In genomic region chr3:130077291-130077690, GRCm38 (mm10) we compare ENCODE assay signal across 19 mouse cellular contexts. TPM values are rescaled to one million over a fixed set of nuclear protein-coding genes. Genes with fewer than 3 reads are reported as not detected.
A peak's percentile ranks its signal among the peaks of the same experiment; 100 is the strongest.
DNase-seq lines count a peak whose midpoint lies in the region; ATAC-seq lines count a peak whose summit lies in the region.
"Had no signal": no experiment of that assay in that cellular context is flagged by ENCODE, and none has a peak within 500 bp of the region (broad histone marks: within the 10 kb centered on the region; RNA-seq: fewer than 3 reads in every experiment).

No protein-coding gene starts in this region.

- peak; percentile 57 for DNase-seq in heart, adult 11 months
- DNase-seq in heart, embryonic 10.5 days (ENCODE audit: low spot score), result no peak
- peak; percentile 59 for DNase-seq in midbrain, embryonic 11.5 days (ENCODE audit: low spot score, missing footprints)
- DNase-seq in midbrain, embryonic 14.5 days, result no peak
- DNase-seq: adrenal gland, adult 2 months; adrenal gland, adult 8-10 months; adrenal gland, postnatal 10 days; adrenal gland, postnatal 14 days; adrenal gland, postnatal 25 days; adrenal gland, postnatal 36 days; B cell, adult 2 months; cerebellum, adult 11 months; cerebellum, adult 11-12 months; cerebellum, adult 18-20 months had no signal

- H3K9ac ChIP-seq in midbrain, embryonic 11.5 days (ENCODE audit: low read length), result no peak overlapping the region
- no peak overlapping the region for H3K9ac ChIP-seq in midbrain, embryonic 14.5 days (replicated peaks; ENCODE audit: low read length)

- no peak overlapping the region for H3K4me2 ChIP-seq in midbrain, embryonic 11.5 days
- no peak overlapping the region for H3K4me2 ChIP-seq in midbrain, embryonic 14.5 days (ENCODE audit: low read length)

- H3K27ac ChIP-seq in heart, embryonic 10.5 days, result no peak overlapping the region
- no peak overlapping the region for H3K27ac ChIP-seq in midbrain, embryonic 11.5 days (ENCODE audit: low read depth, low read length)
- no peak overlapping the region for H3K27ac ChIP-seq in midbrain, embryonic 14.5 days (replicated peaks; ENCODE audit: low read depth, low read length)

- H3K4me1 ChIP-seq in heart, embryonic 10.5 days, result no peaks in the 10 kb centered on the region
- no peaks in the 10 kb centered on the region for H3K4me1 ChIP-seq in midbrain, embryonic 11.5 days (ENCODE audit: control insufficient read depth, insufficient read depth, low read length)
- no peaks in the 10 kb centered on the region for H3K4me1 ChIP-seq in midbrain, embryonic 14.5 days (ENCODE audit: control insufficient read depth, insufficient read depth, low read length)

- H3K27me3 ChIP-seq in heart, embryonic 10.5 days (ENCODE audit: insufficient read depth, poor library complexity, severe bottlenecking), result no peaks in the 10 kb centered on the region
- no peaks in the 10 kb centered on the region for H3K27me3 ChIP-seq in midbrain, embryonic 11.5 days (ENCODE audit: control insufficient read depth, insufficient read depth, low read length)
- no peaks in the 10 kb centered on the region for H3K27me3 ChIP-seq in midbrain, embryonic 14.5 days (ENCODE audit: control insufficient read depth, insufficient read depth, low read length)
- H3K27me3 ChIP-seq: CH12.LX, Patski had no signal

- ATAC-seq in midbrain, embryonic 11.5 days (ENCODE audit: low FRiP score), result no peak
- ATAC-seq in midbrain, embryonic 14.5 days (ENCODE audit: low FRiP score, low TSS enrichment), result no peak
- ATAC-seq: activated CD4-positive, CD25-positive, alpha-beta regulatory T cell, adult 4 months; CD4-positive, CD25-positive, alpha-beta regulatory T cell, adult 4 months; Patski had no signal

- H3K36me3 ChIP-seq in heart, embryonic 10.5 days, result no peaks in the 10 kb centered on the region
- no peaks in the 10 kb centered on the region for H3K36me3 ChIP-seq in midbrain, embryonic 11.5 days (ENCODE audit: control insufficient read depth, insufficient read depth, low read length)
- no peaks in the 10 kb centered on the region for H3K36me3 ChIP-seq in midbrain, embryonic 14.5 days (ENCODE audit: control insufficient read depth, insufficient read depth, low read length)
- H3K36me3 ChIP-seq: G1E had no signal

- no peak overlapping the region for H3K4me3 ChIP-seq in heart, embryonic 10.5 days
- H3K4me3 ChIP-seq in midbrain, embryonic 11.5 days (ENCODE audit: low read depth, low read length), result no peak overlapping the region
- no peak overlapping the region for H3K4me3 ChIP-seq in midbrain, embryonic 14.5 days (replicated peaks; ENCODE audit: low read depth, low read length)

- H3K9me3 ChIP-seq in heart, embryonic 10.5 days, result no peaks in the 10 kb centered on the region
- H3K9me3 ChIP-seq in midbrain, embryonic 11.5 days (ENCODE audit: control insufficient read depth, low read length), result no peaks in the 10 kb centered on the region
- no peaks in the 10 kb centered on the region for H3K9me3 ChIP-seq in midbrain, embryonic 14.5 days (ENCODE audit: control insufficient read depth, low read length)
- H3K9me3 ChIP-seq: G1E had no signal

- WGBS in heart, embryonic 10.5 days, result 87% methylated on average over 9 of the region's 9 CpGs
- WGBS in midbrain, embryonic 11.5 days, result 91% methylated on average over 9 of the region's 9 CpGs
- 93% methylated on average over 9 of the region's 9 CpGs for WGBS in midbrain, embryonic 14.5 days

RNA-seq across cellular contexts. Expression of gene Sec24b, which starts 15.9 kb away (rescaled TPM):
- polyA plus RNA-seq in heart, embryonic 10.5 days (2016; fragmentation: Nextera tagmentation; extraction: Ambion mirVana), result 33.6 and 34.9 TPM in 2 replicates
- polyA plus RNA-seq in midbrain, embryonic 11.5 days (2014; fragmentation: Nextera tagmentation; extraction: Ambion mirVana), result 25.6 and 27.0 TPM in 2 replicates
- polyA plus RNA-seq in midbrain, embryonic 14.5 days (2014; fragmentation: Nextera tagmentation; extraction: Ambion mirVana), result 30.6 and 36.3 TPM in 2 replicates

RNA-seq across cellular contexts. Expression of gene Col25a1, which starts 54.0 kb away (rescaled TPM):
- 1.4 and 3.9 TPM in 2 replicates for polyA plus RNA-seq in heart, embryonic 10.5 days (2016; fragmentation: Nextera tagmentation; extraction: Ambion mirVana)
- polyA plus RNA-seq in midbrain, embryonic 11.5 days (2014; fragmentation: Nextera tagmentation; extraction: Ambion mirVana), result 3.0 and 3.5 TPM in 2 replicates
- polyA plus RNA-seq in midbrain, embryonic 14.5 days (2014; fragmentation: Nextera tagmentation; extraction: Ambion mirVana), result 15.4 and 17.1 TPM in 2 replicates
- polyA plus RNA-seq: G1E had no signal

Comparison
In these comparisons a context has a peak if more than half of its experiments do, and no peak if none do; other contexts are left out.
1. DNase-seq: peak in heart, adult 11 months (single experiment) and midbrain, embryonic 11.5 days (single experiment); none in heart, embryonic 10.5 days (single experiment) and midbrain, embryonic 14.5 days (single experiment).